Mouse (Mus musculus) hindbrain, embryonic 15.5 days (tissue): ENCODE measurements at regions not wholly inside any gene's neighbourhood (a gene's known extent, or its start where the extent isn't known, plus 50 kb on each side); places are given as distances from the start of the nearest gene placed in this dataset.
"Not testable (repeated sequence)": the region's sequence is repeated elsewhere in the genome, so short reads cannot be mapped to it uniquely, and the experiment has no call there.

Experiments used
- ATAC-seq: fragments of 200-750 bp; cut with Nextera tagmentation; 2 replicates; pipeline ENCODE4 v1.8.0; 2017; ENCODE audit warnings: low read depth, moderate number of reproducible peaks, moderate TSS enrichment; ENCODE audit not compliant: low FRiP score
- H3K27ac ChIP-seq: fragments of 300-500 bp; sonication (generic); replicated peaks from 2 replicates; pipeline ENCODE4 v1.5.1; 2015; ENCODE audit warnings: mild to moderate bottlenecking, inconsistent platforms
- H3K27me3 ChIP-seq: fragments of 300-500 bp; sonication (generic); 2 replicates; pipeline ENCODE4 v1.6.1; 2015; ENCODE audit warnings: control low read depth, inconsistent platforms
- H3K36me3 ChIP-seq: fragments of 300-500 bp; sonication (generic); 2 replicates; pipeline ENCODE4 v1.6.1; 2015; ENCODE audit warnings: control low read depth, inconsistent platforms
- H3K4me1 ChIP-seq: fragments of 300-500 bp; sonication (generic); replicated peaks from 2 replicates; pipeline ENCODE4 v1.6.1; 2015; ENCODE audit warnings: control low read depth, inconsistent platforms
- H3K4me2 ChIP-seq: fragments of 300-500 bp; sonication (generic); 2 replicates; pipeline ENCODE4 v1.6.1; 2015; ENCODE audit warnings: moderate library complexity, mild to moderate bottlenecking, inconsistent platforms
- H3K4me3 ChIP-seq: fragments of 300-500 bp; sonication (generic); 2 replicates; pipeline ENCODE4 v1.5.1; 2015; ENCODE audit warnings: mild to moderate bottlenecking, inconsistent platforms
- H3K9ac ChIP-seq: fragments of 300-500 bp; sonication (generic); 2 replicates; pipeline ENCODE4 v1.6.1; 2015; ENCODE audit warnings: inconsistent platforms
- H3K9me3 ChIP-seq: fragments of 300-500 bp; sonication (generic); 2 replicates; pipeline ENCODE4 v1.6.1; 2016; ENCODE audit warnings: control low read depth, inconsistent platforms
- WGBS: fragments of 180-500 bp; shearing (Covaris S2); methylation state at CpG from one replicate; pipeline ENCODE4 v1.1.7; 2015; 5-methylcytosine and 5-hydroxymethylcytosine counted together

DNA sequence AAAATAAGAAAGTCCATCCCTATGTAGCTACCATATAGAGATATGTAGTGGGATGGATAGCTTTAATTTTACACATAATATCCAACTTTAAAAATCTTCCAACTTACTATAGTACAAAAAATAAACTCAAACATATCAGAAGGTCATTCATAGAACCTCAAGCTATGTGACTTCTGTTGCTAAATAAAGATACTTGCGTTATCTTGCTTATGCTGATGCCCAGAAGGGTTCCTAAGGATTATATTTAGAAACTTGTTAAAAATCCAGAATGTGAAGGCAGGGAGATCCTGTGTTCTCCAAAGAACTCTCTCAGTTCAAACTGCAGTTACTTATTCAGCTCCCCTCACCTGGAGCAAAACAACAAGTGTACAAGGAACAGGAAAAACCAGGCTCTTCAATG, 177.9 kb upstream of the Pcsk5 start:
- 87% methylated on average over 1 of the region's 1 CpGs for WGBS
- ATAC-seq, result no peak
- H3K4me2 ChIP-seq, result no peak overlapping the region

DNA sequence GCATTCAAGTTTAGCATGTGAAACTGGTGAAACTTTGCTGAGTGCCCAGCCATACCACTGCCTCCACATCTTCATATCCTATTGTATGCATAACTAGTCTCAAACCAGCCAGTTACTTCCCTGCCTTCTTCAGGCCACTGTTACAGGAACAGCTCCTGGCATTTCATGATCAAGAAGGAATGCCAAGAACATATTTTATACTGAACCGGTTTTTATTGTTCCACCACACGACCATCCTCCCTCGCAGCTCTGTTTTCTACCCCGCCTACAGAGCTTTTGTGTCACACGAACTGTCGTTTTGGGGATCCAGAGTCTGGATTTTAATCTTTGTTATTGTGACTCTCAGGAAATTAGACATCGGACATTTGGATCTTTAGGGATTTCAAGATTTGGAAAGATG, 174.6 kb upstream of the Pcsk5 start:
- Histone ChIP-seq H3K27me3 (no peaks in the 10 kb centered on the region), H3K4me3 (no peak overlapping the region), H3K4me2 (no peak overlapping the region), H3K36me3 (no peaks in the 10 kb centered on the region), H3K9me3 (no peaks in the 10 kb centered on the region), H3K4me1 (no peaks in the 10 kb centered on the region), H3K9ac (no peak overlapping the region), H3K27ac (no peak overlapping the region)
- WGBS, result 85% methylated on average over 7 of the region's 7 CpGs
- ATAC-seq, result no peak

More for the DNA sequence above, 177.9 kb upstream of the Pcsk5 start:
- Histone ChIP-seq H3K9ac (no peak overlapping the region), H3K27me3 (no peaks in the 10 kb centered on the region), H3K4me1 (no peaks in the 10 kb centered on the region), H3K4me3 (no peak overlapping the region), H3K36me3 (no peaks in the 10 kb centered on the region), H3K27ac (no peak overlapping the region), H3K9me3 (no peaks in the 10 kb centered on the region)

DNA sequence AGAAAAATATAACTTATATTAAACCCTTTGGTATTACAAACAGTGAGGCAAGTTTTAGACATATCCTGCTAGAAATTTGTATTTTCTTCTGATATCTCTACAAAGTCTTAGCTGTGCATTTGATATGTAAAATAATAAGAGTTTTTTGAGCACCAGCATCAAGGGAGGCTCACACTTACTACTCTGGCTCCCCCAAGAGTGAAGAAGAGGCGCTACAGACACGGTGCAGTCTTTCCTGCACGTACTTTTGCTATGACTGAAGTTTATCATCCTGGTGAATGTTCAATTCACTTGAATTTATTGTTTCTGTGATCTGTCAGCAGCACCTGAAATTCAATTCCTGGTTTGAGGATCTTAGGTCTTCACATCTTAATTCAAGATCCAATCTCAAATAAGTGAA, 160.1 kb upstream of the Pcsk5 start:
- Histone ChIP-seq H3K4me2 (no peak overlapping the region), H3K27ac (no peak overlapping the region), H3K27me3 (no peaks in the 10 kb centered on the region), H3K9me3 (no peaks in the 10 kb centered on the region), H3K36me3 (no peaks in the 10 kb centered on the region), H3K4me3 (no peak overlapping the region), H3K4me1 (no peaks in the 10 kb centered on the region), H3K9ac (no peak overlapping the region)
- WGBS, result 93% methylated on average over 3 of the region's 3 CpGs
- ATAC-seq, result no peak

DNA sequence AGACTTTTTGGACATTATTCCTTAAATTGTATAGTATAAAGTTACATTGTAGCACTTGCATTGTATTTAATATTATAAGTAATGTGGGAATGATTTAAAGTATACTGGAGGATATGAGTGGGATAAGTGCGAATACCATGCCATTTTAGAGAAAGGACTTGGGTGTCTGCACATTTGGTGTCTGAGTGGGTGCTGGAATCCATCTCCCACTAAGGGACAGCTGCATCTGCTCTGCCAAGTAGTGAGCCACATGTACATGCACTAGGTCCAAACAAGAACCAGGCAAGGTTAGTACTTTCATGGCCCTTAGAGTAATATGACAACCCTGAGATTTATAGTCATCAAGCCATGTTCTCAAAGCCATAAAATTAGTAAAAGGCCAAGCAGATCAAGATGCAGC, 146.0 kb upstream of the Pcsk5 start:
- 97% methylated on average over 1 of the region's 1 CpGs for WGBS
- Histone ChIP-seq H3K4me2 (no peak overlapping the region), H3K4me1 (no peaks in the 10 kb centered on the region), H3K9ac (no peak overlapping the region), H3K9me3 (no peaks in the 10 kb centered on the region), H3K36me3 (no peaks in the 10 kb centered on the region), H3K4me3 (no peak overlapping the region), H3K27ac (no peak overlapping the region), H3K27me3 (no peaks in the 10 kb centered on the region)
- no peak for ATAC-seq

DNA sequence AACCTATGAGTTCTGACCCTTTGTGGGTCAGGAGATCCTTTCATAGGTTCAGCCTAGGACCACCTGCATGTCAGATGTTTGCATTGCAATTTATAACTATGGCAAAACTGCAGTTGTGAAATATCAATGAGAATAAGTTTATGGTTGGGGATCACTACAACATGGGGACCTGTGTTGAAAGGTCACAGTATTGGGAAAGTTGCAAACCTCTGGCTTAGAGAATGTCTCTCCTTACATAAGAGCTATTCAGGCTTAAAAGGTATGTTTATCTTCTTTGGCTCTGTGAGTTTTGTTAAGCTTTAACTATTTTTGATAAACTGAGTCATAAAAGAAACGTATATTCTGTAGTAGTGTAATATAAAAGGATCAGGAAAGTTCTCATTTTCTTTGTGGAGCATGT, 128.1 kb upstream of the Pcsk5 start:
- H3K4me1 ChIP-seq, result no peaks in the 10 kb centered on the region
- H3K4me3 ChIP-seq, result no peak overlapping the region
- no peak for ATAC-seq
- H3K27me3 ChIP-seq, result no peaks in the 10 kb centered on the region
- WGBS, result 90% methylated on average over 1 of the region's 1 CpGs
- H3K36me3 ChIP-seq, result no peaks in the 10 kb centered on the region
- H3K9me3 ChIP-seq, result no peaks in the 10 kb centered on the region
- H3K27ac ChIP-seq, result no peak overlapping the region
- H3K4me2 ChIP-seq, result no peak overlapping the region
- H3K9ac ChIP-seq, result no peak overlapping the region

DNA sequence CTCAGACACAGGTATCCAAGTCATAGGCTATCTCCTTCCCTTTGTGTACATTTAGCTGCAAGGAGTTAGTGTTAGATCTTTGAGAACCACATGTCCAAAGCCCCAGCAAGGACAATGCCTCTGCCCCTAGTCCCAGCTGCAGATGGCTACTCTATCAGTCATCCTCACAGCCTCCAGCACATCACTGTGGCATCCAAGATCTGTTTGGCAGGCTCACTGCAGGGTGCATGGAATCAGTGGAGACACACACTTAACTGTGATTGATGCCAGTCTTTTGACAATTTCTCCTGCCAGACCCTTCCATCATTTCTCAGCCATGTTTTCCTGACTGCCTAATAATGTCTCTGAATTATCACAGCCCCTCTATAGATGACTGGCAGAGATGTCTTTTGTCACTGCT, 121.0 kb upstream of the Pcsk5 start:
- H3K4me1 ChIP-seq, result 0 out of 2 replicates have a peak, but pooled peaks cover 4% of the 10 kb centered on the region
- no peaks in the 10 kb centered on the region for H3K36me3 ChIP-seq
- H3K9me3 ChIP-seq, result no peaks in the 10 kb centered on the region
- no peak overlapping the region for H3K27ac ChIP-seq
- no peak overlapping the region for H3K4me2 ChIP-seq
- no peaks in the 10 kb centered on the region for H3K27me3 ChIP-seq
- no peak for ATAC-seq
- no peak overlapping the region for H3K4me3 ChIP-seq
- no peak overlapping the region for H3K9ac ChIP-seq

DNA sequence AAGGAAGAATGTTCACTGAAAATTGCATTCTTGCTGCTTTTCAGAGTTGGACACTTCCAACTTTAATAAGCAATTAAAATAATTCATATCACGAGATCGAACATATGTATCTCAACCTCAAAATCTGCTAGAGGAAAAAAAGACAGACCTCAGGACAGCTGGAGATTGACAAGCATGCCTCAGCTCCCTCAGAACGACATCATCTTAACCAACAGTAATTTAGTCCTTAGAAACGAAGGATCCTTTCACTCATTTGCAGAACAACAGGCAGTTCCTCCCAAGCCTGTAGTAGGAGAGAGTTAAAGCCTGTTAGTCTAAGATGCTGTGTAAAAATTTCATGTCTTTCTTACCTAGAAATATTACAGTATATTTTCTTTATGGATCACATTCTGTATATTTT, 95.2 kb upstream of the Pcsk5 start:
- no peaks in the 10 kb centered on the region for H3K4me1 ChIP-seq
- WGBS, result 75% methylated on average over 4 of the region's 4 CpGs
- no peaks in the 10 kb centered on the region for H3K36me3 ChIP-seq
- no peaks in the 10 kb centered on the region for H3K27me3 ChIP-seq
- no peak overlapping the region for H3K4me2 ChIP-seq
- no peaks in the 10 kb centered on the region for H3K9me3 ChIP-seq
- no peak for ATAC-seq
- H3K4me3 ChIP-seq, result no peak overlapping the region
- no peak overlapping the region for H3K9ac ChIP-seq
- H3K27ac ChIP-seq, result no peak overlapping the region

DNA sequence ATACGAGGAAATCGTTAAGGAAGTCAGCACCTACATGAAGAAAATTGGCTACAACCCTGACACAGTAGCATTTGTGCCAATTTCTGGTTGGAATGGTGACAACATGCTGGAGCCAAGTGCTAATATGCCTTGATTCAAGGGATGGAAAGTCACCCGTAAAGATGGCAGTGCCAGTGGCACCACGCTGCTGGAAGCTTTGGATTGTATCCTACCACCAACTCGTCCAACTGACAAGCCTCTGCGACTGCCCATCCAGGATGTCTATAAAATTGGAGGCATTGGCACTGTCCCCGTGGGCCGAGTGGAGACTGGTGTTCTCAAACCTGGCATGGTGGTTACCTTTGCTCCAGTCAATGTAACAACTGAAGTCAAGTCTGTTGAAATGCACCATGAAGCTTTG, 89.7 kb upstream of the Pcsk5 start:
- 93% methylated on average over 8 of the region's 8 CpGs for WGBS

DNA sequence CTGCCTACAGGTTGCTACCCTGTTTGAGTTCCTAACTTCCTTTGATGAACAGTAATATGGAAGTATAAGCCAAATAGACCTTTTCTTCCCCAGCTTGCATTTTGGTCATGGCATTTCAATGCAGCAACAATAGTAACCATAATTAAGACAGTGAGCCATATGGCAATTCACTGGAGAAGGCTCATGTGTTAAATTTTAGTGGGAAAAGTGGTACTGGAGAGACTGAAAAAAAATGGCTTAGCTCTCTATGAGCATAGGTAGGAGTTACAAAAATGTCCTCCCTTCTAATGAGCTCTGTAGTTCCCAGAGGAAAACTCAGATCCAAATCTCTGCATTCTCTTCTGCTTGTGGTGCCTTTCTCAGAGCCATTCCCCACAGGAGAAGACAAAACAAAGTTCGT, 70.1 kb upstream of the Pcsk5 start:
- no peak for ATAC-seq
- WGBS, result 86% methylated on average over 1 of the region's 1 CpGs

More for the DNA sequence above, 89.7 kb upstream of the Pcsk5 start:
- not testable (repeated sequence) for ATAC-seq, H3K36me3 ChIP-seq, H3K4me2 ChIP-seq, H3K27ac ChIP-seq, H3K4me3 ChIP-seq, H3K9ac ChIP-seq, H3K27me3 ChIP-seq, H3K9me3 ChIP-seq, H3K4me1 ChIP-seq

DNA sequence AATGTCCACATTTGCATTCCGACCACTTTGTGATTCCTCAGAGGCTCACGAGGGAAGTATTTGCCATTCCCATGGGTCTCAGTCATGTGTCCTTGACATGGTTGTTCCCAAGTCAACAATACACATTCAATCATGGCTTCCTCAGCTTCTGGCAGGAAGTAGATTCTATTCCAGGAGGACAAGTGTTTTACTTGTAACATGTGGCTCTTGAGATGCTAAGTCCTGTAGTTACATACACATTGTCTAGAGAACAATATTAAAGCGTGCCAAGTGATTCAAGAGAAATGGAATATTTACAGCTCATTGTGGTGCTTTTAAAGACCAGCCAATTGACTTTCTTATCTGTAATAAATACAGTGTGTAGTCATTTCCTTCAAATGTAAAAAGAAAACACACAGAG, 66.7 kb upstream of the Pcsk5 start:
- Histone ChIP-seq H3K27ac (no peak overlapping the region), H3K4me1 (no peaks in the 10 kb centered on the region), H3K27me3 (no peaks in the 10 kb centered on the region), H3K36me3 (no peaks in the 10 kb centered on the region), H3K4me2 (no peak overlapping the region), H3K9me3 (no peaks in the 10 kb centered on the region), H3K9ac (no peak overlapping the region), H3K4me3 (no peak overlapping the region)
- WGBS, result 88% methylated on average over 3 of the region's 3 CpGs
- ATAC-seq, result no peak

More for the DNA sequence above, 70.1 kb upstream of the Pcsk5 start:
- no peak overlapping the region for H3K27ac ChIP-seq
- no peaks in the 10 kb centered on the region for H3K4me1 ChIP-seq
- no peak overlapping the region for H3K4me3 ChIP-seq
- H3K9me3 ChIP-seq, result no peaks in the 10 kb centered on the region
- H3K36me3 ChIP-seq, result no peaks in the 10 kb centered on the region
- no peak overlapping the region for H3K9ac ChIP-seq
- no peaks in the 10 kb centered on the region for H3K27me3 ChIP-seq
- H3K4me2 ChIP-seq, result no peak overlapping the region

DNA sequence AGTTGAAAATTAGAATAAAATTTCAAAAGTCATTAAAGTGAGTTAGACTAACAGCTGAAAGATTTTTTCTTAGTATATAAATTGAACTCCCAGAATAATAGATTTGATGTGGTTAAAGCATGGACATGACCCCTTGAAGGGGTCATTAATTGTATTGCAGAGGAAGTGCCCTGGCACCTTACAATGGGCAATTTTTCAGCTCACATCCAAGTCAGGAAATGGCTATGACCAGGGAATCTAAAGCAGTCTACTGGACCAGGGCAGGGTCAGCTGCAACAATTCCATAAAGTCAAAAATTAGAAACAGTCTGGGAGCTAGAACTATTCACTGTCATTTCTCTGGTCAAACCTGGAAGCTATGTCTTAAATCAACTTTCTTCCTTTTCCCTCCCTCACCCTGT, 55.2 kb upstream of the Pcsk5 start:
- Histone ChIP-seq H3K4me2 (no peak overlapping the region), H3K27me3 (no peaks in the 10 kb centered on the region), H3K27ac (no peak overlapping the region), H3K36me3 (no peaks in the 10 kb centered on the region), H3K9ac (no peak overlapping the region), H3K4me1 (no peaks in the 10 kb centered on the region), H3K4me3 (no peak overlapping the region), H3K9me3 (no peaks in the 10 kb centered on the region)
- ATAC-seq, result no peak
